Mouse (Mus musculus) cerebellum, adult 8-10 months (tissue): ENCODE data around the gene Gja5.
A peak's percentile ranks its signal among the peaks of the same experiment; 100 is the strongest.

Experiments
- DNase-seq: peaks from one replicate; pipeline ENCODE4 v3.0.0; 2022

Gja5 gene

GRCm38 (mm10) chr3:96904393-96904792 lies at the start of gene Gja5:
Gene Gja5, plus strand, starts transcription at chr3:96904693.
- no peak for DNase-seq

- no peak for DNase-seq
These were observed 48.7 kb upstream of the Gja5 start for GRCm38 (mm10) chr3:96855833-96856232.

GRCm38 (mm10) chr3:96860498-96860897 lies 44.0 kb upstream of the Gja5 start:
- DNase-seq: no peak

- DNase-seq: no peak
These were observed 36.6 kb upstream of the Gja5 start for GRCm38 (mm10) chr3:96867863-96868262.

DNA sequence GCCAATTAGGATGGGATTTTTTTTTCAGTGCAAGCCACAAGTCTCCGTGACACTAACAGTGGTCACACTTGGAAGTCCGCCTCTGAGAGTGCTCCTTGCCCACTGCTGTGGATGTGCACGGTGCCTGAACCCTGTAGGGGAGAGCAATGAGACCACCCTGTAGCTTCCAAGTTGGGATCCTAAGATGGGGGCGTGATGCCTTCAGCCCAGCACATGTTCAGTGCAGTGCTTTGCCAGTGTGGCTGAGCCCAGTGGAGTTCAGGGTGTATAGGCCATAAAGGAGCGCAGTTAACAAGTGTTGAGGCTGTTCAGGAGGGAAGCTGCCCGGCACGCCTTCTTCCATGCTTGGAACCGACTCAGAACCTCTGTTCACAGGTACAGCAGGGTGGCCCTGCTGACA lies 35.9 kb upstream of the Gja5 start:
- DNase-seq: no peak

DNA sequence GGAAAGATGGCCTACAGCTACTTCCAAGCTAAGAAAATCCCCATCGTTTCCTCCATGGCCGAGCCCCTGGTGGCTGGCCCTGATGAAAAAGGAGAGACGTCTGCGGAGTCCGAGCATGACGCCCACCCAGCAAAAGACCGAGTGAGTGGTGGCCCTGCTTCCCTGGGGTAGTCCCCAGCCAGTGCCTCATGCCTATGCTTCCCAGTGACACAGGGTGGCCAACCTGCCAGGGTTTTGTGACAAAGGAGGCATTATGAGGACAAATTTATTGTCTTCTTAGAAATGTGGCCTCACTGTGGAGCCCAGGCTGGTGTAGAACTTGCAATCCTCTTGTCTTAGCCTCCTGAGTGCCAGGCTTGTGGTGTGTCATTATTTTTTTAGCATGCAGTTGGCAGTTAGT lies 35.4 kb upstream of the Gja5 start:
- DNase-seq: no peak

- DNase-seq: no peak
These were observed 34.2 kb upstream of the Gja5 start for GRCm38 (mm10) chr3:96870270-96870669.

DNA sequence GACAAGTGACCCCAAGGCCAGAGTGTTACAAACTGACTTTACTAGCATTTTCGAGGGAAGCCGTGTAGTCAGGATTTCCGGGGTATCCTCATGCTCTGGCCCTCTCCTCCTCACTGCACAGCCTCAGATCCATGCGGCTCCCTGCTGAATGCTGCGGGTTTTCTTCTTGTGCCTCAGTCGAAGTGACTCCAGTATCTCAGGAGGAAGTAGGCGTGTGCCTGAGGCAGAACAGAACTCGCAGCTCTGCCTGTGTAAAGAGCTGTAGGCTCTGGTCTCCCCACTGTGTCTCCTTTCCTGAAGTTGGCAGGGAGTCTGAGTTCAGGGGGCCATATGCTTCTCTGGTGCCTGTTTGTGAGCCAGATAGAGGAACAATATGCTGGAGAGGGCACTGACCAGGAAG lies 33.4 kb upstream of the Gja5 start:
- no peak for DNase-seq

- DNase-seq: no peak
These were observed 32.0 kb upstream of the Gja5 start for GRCm38 (mm10) chr3:96872501-96872900.

- no peak for DNase-seq
These were observed 29.5 kb upstream of the Gja5 start for GRCm38 (mm10) chr3:96874808-96875571.

GRCm38 (mm10) chr3:96879536-96879935 lies 25.0 kb upstream of the Gja5 start:
- DNase-seq: no peak

DNA sequence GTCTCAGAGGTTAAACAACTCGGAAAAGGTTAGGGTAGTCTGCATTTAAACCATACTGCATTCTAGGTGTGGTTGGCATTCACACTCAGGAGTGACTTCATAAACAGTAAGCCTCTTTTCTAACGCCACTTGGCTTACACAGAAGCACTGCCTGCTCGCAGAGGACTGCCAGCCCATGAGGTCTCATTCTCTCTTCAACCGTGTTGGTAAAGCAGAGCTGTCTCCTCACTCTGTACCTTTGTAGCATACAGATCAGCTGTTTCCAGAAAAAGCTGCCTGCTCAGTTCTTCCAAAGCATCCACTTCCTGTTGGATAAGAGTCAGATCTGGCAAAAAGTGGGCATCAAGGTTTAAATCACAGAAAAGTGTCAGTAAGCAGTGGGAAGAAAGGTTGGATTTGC lies 24.1 kb upstream of the Gja5 start:
- DNase-seq: no peak

GRCm38 (mm10) chr3:96881557-96881956 lies 22.9 kb upstream of the Gja5 start:
- no peak for DNase-seq

DNA sequence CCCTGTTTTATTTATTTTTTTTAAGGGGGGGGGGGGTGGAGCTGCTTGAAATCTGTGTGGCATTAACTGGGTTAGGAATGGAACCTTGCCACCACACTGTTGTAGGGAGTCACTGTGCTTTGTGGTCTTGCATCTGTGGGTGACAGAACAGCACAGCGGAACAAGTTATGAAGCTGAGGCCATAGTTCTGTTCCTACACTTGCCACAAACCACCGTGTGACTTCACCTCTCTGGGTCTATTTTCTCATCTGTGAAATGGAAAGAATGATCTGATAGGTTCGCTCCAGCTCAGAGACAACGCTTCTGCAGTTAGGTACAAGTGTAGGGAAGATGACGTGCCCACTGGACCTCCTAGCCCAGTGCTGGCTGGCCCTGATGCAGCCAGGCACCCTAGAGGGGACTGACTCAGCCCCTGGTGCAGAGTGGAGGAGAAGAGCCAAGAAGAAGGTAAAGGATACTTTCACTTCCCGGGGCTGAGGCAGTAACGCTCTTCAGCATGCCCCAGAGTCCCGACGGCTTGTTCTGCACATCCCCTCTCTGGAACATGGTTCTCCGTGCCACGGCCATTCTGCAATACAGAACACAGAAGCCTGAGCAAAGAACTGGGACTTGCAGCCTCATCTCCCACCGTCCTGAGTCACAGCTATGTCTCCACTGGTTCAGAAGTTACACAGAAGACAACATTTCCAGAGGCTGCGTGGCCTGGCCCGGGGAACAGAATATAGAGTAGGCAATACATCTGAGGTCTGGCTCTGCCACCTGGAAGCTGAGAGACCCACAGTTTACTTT lies 22.2 kb upstream of the Gja5 start:
- no peak for DNase-seq

DNA sequence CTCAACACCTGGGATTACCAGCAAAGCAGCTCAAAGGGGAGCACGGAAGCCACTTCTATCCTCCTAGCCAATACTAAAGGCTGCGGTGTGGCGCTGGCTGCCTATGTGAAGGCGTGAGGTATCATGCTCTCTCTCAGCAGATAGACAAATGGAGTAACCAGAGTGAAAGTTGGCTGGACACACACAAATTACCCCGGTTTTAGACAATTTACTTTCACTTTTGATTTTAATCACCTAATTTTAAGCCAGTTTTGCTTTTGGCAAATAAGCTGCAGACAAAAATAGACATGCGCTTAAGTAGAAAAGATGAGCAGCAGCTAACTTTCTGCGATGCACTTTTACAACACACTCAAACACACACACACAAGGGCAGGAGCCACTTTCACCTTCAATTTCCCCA lies 20.8 kb upstream of the Gja5 start:
- DNase-seq: no peak

- DNase-seq: no peak
These were observed 2.0 kb upstream of the Gja5 start for GRCm38 (mm10) chr3:96902336-96902999.

GRCm38 (mm10) chr3:96904851-96905541 lies 503 bp downstream of the Gja5 start, which contains the start of gene Gpr89:
Gene Gpr89, minus strand, starts transcription at chr3:96905346.
- DNase-seq: peak; percentile 96

DNA sequence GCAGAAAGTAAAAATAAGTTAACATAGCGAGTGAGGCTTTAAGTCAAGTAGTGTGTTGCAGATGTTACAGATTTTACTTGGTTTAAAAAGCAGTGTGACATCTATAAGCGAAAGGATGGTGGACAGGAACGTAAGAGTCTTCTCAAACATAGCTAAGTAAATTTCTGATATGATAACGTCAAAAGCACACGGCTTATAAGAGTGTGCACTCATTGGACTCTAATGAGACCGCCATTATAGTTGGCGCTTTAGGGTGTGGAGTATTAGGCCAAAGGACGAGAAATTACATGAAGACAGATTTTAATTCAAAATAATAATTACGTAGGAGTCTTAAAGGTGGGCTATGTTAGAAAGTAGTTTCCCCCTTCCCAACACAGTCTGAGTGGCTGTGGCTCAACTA lies 1.1 kb downstream of the Gja5 start:
- DNase-seq: no peak

DNA sequence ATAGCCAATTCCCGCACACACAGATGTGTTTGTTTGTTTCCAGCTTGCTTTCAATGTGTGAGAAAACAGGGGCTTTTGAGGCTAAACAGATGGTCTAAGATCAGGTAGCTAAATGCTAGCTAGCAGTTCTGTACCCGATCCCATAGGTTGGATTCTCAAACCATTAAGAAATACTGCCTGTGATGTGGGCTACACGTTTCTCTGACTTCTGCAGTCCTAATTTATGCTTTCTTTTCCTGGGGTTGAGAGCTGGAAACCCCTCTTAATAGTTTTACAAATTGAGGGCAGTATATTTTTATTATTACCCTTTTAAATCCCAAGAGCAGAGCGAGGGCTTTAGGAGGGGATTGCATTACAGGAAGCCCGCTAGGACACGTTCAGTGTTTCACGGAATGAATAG lies 16.5 kb downstream of the Gja5 start:
- DNase-seq: no peak

GRCm38 (mm10) chr3:96924631-96925030 lies 20.1 kb downstream of the Gja5 start:
- DNase-seq: no peak

DNA sequence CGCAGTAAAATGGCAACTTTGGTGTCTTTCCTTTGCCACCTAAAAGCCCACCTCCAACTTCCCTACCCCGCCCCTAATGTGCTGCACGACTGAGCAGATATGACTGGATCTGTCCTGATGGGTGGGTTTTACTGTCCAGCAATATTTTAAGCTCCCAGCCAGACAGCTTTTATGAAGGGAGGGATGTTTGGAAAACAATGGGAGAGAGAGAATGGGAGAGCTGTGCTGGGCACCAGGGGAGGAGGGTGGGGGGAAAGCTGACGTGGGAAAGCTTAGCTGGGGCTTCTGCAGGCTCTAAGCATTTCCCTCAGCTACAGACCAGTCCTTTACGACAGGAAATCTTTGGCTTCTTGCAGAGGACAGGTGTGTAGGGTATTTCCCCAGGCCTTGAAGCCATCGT lies 21.4 kb downstream of the Gja5 start, which contains the start of gene Gja8:
Gene Gja8 (minus strand): TSS at position 101 of the 400 bp plus-strand sequence.
- DNase-seq: no peak

DNA sequence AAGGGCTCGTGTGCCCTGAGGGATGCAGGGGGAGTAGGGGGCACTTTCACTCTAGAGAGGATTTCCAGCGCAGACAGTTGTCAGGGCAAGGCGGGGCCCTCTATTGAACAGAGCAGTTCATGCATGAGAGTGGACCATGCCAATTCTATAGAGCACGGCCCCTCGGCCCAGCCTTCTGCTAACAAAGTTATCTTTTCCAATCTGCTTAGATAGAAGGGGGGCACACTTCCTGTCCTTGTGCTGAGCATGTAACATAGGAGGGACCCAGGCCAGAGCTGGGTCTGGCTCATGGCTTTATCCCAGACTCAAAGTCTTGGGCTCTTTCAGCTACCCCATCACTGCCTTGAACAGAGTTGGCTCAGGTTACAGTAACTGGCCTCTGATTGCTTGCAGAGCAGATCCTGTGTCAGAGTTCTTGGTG lies 26.8 kb downstream of the Gja5 start:
- no peak for DNase-seq

GRCm38 (mm10) chr3:96936241-96936640 lies 31.7 kb downstream of the Gja5 start:
- DNase-seq: peak; percentile 20
